Mouse (Mus musculus): Measurements from ENCODE around the gene Galntl6.

Gene Galntl6

DNA sequence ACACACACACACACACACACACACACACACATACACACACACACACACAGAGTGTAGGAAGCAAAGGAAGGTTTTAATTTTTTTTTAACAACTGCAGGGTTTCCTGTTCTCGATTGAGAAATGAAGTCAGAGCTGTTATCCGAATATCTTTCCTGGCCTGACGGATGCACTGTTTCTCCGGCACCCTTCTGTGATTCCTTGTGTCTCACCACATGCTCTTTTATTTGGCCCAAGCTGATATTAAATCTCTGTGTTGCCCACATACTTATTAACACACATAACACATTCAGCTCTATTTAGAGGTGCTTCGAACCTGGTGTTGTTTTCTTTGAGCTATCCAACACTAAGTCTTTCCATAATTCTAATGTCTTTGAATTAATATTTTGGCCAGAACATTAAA, 1069.0 kb downstream of the Galntl6 start:
- no peak for DNase-seq (ENCODE audit: low spot score in 2 of 2)

DNA sequence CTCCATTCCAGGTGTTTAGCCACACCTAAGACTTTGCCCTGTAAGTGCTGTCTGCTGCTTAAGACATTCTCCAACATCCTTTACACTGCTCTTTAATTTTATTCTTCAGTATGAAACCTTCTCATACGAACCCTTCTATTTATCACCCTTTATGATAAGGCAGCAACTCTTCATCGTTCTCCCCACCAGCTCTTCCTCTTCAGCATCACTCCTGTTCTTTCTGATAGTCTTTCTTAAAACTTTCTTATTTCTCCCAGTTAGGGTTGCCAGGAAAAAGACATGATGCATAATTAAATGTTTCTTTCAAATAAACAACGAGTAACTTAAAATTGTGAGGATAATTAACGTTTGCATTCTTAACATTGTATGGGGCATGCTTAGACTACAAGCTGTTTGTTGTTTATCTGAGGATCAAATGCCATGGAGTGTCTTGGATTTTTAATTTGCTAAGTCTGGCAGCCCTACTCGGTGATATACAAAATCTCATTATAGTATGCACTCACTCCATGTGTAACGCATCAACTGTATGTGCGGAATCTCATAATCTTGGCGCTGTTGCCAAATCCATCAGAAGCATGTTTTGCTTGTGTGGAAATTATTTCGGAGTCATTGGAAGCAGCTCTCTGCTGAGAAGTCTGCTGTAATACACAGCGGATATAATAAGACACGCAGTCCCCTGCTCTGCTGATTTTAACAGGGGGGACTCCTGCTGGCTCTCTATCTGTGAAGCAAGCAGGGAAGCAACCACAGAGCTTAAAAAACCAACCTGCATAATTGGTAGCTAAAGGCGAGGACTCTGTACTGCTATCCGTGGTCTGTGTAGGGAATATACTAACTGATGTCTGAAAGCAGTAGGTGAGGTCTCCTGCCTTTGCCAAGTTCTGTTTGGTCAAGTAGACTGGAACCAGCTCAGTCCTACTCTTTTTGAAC, 1069.7 kb downstream of the Galntl6 start:
- no peak for DNase-seq (ENCODE audit: low spot score in 2 of 2)

DNA sequence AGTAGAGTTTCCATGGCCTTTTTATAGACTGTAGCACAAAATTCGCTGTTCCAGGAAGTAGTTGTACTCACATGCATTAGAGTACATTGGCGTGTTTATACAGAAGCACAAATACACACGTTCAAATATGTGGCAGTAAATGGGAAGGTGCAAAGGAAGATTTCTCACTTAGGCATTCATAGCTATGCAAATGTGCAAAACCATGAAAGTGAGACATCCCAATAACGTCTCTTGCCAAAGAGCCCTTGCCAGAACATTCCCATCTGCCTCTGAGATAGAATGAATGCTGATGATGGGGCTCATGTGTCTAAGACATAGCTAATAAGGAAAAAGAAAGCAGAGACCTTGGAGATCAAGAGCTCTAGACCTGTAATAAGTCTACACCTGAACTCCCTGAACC, 1071.0 kb downstream of the Galntl6 start:
- DNase-seq (ENCODE audit: low spot score in 2 of 2), result no peak

DNA sequence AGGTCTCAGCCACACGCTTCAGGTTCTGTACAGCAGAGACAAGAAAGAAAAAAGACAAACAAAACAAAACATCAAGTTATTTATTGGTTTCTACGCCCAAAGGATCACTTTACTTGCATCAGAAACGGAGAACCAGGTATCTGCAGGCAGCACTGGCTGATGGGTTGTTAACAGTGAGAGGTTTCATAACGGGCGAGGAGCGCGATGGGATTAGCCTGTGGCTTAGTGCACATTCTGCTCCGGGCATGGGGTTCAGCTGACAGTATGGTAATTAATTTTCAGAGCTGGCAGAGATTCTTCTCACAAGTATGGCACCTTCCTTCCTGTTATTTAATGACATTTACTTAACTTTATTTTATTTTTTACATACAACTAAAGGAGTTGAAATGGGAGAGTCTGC, 1075.1 kb downstream of the Galntl6 start:
- no peak for DNase-seq (ENCODE audit: low spot score in 2 of 2)

DNA sequence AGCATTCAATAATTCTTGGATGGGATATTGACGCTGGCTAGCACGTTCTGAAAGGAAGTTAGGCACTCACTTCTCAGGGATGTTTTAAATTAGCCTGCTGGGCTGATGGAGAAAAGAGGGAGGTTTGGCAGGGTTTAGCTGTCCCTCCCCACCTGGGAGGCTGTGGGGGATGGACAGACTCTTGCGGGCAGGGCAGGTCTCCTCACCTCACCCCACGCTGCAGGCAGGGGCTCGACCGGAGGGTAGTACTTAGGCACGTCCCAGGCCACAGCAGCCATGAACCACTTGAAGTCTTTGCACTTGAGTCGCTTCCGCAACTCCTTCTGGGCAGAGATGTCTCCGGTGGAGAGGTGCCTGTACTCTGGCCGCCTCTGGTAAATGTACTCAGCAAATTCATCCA, 1075.5 kb downstream of the Galntl6 start:
- DNase-seq (ENCODE audit: low spot score in 2 of 2), result no peak

DNA sequence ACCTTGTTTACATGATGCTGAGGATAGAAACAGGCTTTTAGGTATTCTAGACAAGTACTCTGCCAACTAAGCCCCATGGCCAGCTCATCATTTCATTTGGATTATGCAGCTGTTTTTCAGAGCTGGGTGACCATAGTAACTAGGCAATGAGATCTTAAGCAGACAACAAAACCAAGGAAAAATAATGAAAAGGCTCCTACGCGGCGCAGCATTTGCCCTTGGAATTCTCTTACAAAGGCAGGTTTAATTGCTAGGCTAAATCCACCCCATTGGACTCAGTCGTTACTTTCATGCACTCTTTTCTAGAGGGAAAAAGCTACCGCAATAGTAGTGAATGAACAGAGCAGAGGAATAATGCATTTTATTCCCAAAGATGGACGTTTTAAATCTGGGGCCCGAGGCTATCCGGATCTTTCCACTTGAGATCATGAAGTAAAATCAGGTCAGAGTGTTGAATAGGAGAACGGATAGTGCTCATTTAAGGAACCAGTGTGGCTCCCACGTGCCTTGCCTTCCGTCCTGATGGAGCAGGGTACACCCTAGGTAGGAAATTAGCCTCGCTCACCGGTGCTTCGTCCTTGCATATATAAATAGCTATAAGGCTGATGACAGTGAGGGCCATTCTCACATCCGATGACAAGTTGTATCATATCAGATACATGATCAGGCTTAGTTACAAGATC, 1076.1 kb downstream of the Galntl6 start:
- DNase-seq (ENCODE audit: low spot score in 2 of 2), result no peak

DNA sequence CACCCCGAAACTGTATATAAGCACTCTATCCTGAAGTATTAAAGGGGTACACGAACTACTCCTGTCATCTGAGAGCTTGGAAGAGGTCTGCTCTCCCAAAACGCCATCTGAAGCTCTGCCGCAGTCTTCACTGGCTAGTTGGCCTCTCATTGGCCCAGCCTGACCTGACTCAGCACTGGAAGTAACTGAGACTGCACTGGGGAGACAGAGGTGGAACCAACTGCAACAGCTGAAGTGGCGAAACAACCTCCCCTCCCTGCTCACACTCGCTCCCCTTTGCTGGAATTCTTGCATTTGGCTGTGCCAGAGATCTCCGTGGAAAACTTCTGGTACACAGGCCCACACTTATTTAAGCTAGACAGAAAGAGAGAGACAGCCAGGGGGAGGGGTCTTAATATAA, 1089.3 kb downstream of the Galntl6 start:
- no peak for DNase-seq (ENCODE audit: low spot score in 2 of 2)

DNA sequence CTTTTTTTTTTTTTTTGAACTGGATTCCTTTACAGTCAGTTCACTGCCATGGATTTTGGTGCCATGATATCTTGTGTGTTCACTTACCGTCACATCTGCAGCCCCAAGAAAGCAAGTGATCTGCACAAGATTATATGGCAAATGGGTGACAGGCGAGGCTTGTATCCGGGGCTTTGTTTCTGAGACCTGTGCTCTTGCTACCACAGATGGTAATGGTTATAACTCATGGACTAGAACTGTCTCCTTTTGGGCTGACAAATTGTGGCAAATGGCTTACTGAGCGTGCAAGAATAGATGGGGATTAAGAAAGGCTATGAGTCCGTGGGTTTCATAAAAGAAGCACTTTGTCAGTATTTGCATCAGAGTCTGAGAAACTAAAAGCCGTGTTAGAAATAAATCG, 1096.4 kb downstream of the Galntl6 start:
- no peak for DNase-seq (ENCODE audit: low spot score in 2 of 2)

DNA sequence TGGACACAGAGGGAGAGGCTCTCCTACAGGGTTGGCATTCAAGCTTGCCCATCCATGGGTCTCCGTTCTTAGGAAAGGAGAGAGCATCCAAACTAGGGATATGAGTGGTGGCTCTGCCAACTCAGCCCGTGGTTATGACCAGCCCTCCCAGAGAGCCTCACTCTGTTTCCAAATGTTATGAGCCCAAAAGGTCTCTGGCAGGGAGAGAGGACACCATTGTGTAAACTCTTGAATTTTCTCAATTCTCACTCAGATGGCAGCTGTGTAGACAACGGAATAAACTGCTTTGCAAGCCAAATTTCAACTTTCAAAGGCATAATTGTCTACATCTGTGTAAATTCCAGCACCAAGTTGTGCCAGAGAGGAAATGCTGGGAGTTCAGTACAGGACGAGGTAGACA, 1105.4 kb downstream of the Galntl6 start:
- no peak for DNase-seq (ENCODE audit: low spot score in 2 of 2)

DNA sequence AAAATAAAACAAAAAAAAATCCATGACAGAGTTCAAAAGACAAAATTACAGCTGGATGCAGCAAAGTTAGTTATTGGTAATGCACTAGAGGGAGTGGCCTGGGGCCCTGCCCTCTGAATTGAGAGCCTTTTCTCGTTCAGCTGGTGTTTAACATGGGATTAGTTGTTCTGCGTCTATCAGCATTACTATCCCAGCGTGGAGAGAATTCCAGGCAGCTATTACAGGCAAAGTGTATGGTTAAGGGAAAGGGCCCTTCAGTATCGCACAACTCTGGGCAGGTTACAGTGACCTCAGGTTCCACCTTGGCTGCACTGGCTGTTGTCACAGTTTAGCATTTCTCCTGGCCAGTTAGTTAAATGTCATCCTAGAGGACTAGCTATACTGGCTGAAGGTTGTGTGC, 1107.3 kb downstream of the Galntl6 start:
- DNase-seq (ENCODE audit: low spot score in 2 of 2), result no peak

DNA sequence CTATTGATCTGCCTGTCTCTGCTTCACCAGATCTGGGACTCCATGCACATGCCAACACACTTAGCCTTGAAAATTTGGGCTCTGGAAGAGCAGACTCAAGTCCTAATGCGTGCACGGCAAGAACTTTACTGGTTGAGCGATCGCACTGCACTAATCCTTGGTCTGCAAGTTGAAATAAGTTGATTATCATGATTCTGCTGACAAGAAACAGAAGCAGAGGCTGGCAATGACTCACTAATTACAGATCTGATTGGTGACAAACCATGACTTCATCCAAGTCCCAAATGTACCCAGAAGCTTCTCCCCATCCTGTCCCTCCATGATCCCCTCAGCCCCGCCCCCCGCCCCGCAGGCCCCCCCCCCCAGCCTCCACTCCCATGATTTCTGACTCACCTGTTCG, 1108.6 kb downstream of the Galntl6 start:
- DNase-seq (ENCODE audit: low spot score in 2 of 2), result no peak

DNA sequence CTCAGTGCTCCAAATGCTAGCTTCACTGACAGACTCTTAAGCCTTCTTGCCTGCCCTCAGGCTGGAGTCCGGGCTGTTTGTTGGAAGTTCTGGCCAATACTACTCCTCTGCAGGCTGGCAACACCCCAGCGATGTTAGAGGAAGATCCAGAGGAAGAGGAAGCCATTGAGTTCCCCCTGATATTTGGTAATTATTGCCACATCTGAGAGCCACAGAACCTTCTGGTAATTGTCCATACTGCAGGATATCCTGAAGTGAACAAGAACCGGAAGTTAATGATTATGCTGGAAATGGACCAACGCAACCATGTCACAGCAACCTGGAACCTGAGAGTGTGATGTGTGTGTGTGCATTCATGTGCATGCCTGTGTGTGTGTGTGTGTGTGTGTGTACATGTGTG, 1111.2 kb downstream of the Galntl6 start:
- DNase-seq (ENCODE audit: low spot score in 2 of 2), result no peak

DNA sequence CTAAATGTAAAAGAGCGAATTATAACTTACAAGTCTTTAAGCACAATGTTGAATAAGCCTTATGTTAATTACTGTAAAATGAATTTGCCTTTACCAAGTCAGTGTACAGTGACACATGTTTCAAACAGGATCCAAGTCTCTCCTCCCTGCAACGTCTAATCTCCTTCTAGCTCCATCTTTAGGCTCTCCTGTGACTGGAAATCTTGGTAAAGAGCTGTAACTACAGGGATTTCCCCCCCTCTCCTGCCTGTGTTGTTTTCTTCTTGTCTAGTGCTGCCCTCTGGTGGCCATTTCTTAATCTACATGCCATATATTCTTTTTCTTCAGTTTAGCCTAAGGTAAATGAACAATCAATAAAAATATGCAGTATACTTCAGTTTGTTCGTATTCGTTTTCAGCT, 1112.1 kb downstream of the Galntl6 start:
- DNase-seq (ENCODE audit: low spot score in 2 of 2), result peak; percentile 45 to 50

DNA sequence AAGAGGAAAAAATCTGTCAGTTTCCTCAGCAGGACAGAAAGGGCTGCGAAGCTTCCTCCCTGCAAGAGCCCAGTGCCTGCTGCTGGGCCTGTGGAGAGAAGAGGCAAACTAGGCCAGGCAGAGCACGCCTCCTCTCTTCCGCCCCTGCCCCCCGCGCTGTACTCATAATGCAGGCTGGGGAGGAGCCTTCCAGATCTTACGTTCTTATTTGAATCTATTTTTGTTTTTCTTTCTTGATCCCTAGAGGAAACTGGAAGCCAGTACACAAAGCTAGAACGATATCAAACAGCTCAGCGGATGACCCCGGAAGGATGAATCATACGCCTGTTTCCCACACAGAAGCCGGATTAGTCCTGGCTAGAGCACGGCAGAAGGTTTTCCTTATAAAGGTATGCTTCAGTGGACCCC, 1112.6 kb downstream of the Galntl6 start:
- peak; percentile 35 to 55 for DNase-seq (ENCODE audit: low spot score in 2 of 2)

DNA sequence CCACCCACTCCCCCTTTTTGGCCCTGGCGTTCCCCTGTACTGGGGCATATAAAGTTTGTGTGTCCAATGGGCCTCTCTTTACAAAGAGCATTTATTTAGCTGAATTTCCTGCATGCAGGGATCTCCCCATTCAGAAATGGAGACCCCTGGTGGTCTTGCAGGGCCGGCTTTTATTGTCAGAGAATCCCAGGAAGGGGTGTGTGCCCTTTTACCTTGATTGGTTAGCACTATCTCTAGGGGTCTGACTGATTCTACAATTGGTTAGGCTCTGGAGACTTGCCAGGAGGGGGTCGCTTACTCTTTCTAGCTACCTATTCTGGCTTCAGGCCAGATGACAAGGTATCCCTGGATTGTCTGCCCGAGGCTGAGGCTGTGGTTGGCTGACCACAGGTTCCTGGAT, 1119.0 kb downstream of the Galntl6 start:
- no peak for DNase-seq (ENCODE audit: low spot score in 2 of 2)

DNA sequence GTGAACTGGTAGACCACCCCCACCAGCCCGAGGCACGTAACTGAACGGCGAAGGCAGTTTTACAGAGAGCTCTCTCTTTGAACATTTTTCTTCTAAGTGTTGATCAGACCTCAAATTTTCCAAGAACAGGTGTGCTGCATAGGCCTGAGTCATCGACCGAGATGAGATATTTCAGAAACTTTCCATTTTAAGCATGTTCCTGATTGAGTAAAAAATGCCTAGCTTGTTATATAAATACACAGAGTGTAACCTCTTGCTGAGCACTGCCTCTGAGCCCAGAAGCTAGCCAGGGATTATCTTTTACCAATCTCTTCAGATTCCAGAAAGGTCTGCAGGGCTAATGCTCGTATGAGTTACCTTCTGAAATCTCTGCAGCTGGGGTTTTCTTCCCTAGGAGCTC, 1120.2 kb downstream of the Galntl6 start:
- DNase-seq (ENCODE audit: low spot score in 2 of 2), result no peak

DNA sequence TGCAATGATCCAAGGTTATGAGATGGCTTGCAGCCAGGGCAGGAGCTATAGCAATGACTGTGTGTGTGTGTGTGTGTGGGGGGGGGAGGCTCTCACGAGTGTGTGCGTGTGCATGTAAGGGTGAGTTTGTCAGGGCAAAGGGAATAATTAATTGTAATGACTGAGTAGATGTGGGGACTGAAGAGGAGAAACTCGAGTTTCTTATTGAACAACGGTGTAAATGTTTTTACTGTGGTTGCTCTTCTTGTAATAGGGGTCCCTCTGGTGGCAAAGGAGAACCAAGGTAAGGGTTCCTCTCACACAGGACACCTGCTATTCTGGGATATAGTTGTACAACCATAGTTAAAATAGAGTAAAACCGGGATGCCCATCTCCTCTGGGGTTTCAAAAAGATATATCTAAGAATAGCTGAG, 1121.1 kb downstream of the Galntl6 start:
- no peak for DNase-seq (ENCODE audit: low spot score in 2 of 2)

DNA sequence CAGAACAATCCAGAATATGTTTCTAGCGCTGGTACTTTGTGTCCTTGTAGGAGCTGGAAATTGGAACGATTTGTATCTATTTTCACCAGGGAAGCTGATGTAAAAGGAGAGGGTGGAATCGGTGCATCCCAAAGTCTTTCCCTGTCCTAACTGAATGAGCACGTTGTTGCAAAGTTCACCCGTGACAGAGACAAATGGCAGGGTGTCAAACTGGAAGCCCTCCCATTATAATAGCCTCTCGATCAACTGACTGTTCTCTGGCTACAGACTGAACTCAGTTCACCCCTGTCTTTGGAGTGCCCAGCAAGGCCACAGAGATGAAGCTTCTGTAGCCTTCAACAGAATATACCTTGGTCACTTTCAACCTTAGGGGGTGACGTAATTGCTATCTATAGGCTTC, 1132.9 kb downstream of the Galntl6 start:
- DNase-seq (ENCODE audit: low spot score in 2 of 2), result no peak

DNA sequence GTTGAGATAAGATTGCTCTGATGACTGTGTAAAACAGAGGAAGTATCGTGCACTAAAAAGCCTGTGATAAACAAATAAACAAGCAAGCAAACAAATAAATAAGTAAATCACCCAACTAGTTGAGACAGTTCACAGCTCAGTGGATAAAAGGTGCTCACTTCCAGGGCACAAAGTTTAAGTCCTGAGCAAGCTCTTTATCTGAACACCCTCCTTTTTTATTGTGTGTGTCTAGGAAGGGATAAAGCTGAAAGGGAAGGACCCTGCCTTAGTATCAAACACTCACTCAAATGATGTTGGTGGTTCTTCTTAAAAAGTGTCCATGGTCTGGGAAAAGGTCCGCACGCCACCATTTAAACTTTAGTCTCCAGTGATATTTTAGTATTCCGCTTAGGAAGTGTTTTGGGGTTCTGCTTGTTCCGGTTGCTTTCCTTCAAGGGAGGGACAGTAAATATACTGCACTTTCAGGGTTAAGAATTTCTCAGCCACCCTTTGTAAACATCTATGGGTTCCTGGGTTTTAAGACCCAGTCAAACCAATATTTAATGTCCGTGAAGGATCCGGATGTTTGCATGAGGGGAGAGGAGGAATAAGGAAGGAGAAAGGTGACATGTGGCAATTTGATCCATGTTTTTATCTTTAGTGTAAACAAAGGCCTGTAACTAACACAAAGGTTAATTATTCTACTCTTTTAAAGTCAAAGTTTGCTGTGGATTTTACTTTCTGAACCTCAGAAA, 1134.3 kb downstream of the Galntl6 start:
- DNase-seq (ENCODE audit: low spot score in 2 of 2), result no peak

DNA sequence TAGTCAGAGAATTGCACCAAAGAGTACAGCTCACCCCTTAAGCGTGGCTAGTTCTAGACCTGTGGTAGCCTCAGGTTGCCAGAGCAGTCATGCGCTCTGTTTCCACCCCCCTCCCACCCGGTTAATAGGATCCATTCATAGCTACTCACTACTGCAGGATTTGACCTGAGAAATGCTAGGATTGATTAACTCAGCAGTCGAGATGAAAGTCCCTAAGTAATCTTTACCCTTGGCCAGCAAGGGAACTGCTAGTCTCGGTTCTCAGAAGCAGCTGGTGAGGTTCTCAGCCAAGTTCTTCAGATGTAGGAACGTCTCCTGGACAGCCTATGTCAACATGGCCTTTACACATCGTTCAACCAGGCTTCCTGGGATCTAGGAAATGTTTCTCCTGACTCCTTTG, 1135.7 kb downstream of the Galntl6 start:
- DNase-seq (ENCODE audit: low spot score in 2 of 2), result no peak

DNA sequence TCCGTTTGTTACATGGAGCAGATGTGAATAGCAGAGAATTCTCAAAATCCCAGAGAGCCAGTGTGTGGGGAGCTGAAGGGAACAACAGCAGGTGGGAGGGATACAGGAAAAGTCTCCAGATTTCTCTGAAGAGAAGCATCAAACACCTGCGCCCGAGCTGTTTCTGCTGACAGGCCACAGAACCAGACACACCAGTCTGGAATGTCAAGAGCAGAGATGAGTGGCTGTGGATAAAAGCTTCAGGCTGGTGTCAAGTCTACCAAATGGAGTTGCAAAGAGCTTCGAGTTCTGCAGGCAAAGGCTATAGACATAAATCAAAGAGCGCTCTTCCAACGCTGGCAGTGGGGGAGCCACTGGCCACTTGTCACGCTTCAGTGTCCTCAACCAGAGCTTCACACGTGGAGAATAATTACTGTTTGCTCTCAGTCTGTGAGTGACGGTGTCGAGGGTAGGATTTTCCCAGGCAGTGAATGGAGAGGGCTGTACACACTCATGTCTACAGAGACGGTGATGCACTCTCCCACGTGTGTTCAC, 1139.6 kb downstream of the Galntl6 start:
- DNase-seq (ENCODE audit: low spot score in 2 of 2), result no peak

DNA sequence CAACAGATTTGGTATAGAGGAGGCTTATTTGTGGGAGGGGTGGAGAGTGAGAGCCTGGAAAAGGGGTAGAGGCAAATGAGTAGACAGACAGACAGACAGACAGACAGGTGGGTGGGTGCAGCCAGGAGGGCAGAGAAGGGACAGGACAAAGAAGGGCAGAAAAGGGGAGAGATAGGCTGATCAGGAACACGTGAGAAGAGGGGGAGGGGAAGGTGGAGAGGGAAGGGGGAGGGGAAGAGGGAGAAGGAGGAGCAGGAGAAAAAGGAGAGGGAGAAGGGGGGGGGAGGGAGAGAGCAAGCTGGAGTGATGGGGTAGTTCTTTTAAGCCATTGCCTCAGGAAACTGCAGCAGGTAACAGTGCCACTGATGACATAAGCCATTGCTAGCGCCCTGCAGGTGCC, 1144.9 kb downstream of the Galntl6 start:
- DNase-seq (ENCODE audit: low spot score in 2 of 2), result no peak
